Mouse (Mus musculus): ENCODE results near the gene Dnajc15. TPM values are rescaled to one million over a fixed set of nuclear protein-coding genes. Genes with fewer than 3 reads are reported as not detected.

The Dnajc15 gene
- total RNA-seq, 2 experiments from 2014 or later = 36.5 to 36.7 TPM

DNA sequence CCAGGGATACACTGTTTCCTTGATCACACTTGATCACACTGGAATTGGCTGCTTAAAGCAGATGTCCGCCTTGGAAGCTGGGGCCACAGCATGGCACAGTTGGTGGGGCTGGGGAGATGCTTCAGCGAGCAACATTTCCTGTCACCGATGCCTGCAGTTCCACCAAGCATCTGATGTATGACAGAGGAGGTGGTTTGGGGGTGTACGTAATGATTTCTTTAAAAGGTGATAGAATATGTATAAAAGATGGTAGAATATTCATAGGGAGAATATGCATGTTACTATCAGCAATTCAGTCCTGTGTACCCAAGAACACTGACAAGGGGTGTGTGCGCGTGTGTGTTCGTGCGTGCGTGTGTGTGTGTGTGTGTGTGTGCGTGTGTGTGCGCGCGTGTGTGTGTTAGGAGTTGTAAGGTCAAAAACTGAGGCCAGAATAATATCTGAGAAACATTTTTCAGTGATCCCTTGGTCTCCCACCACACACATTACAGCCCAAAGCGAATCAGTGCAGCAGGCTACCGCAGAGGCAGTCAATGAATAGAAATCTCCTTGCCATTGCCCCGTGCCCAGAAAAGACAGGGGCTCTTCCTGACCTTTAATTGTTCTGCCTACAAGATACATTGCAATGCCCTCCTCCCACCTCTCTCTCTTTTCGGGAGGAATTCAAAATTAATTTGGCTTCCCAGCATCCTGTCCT is 73.2 kb downstream of the Dnajc15 start:
- intact Hi-C loops (cut with DNase I) = no loop called here

DNA sequence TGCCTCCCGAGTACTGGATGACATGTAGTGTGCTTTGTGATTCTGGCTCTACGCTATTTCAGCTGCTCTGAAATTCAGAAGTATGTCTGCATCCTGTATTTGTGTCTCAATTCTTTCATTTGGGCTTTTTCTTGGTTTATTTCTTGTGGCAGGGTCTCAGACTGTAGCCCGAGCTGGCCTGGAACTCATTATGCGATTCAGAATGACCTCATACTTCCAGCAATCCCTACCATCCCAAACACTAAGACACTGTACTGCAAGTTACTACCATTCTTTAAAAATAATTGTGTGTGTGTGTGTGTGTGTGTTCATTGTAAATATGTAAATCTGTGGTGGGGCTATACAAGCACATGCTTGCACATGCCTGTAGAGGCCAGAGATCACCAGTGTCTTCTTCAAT is 78.4 kb downstream of the Dnajc15 start:
- intact Hi-C loops (cut with DNase I) = no loop called here
- DNase-seq = no peak

More for the DNA sequence above, 73.2 kb downstream of the Dnajc15 start:
- no peak for DNase-seq

DNA sequence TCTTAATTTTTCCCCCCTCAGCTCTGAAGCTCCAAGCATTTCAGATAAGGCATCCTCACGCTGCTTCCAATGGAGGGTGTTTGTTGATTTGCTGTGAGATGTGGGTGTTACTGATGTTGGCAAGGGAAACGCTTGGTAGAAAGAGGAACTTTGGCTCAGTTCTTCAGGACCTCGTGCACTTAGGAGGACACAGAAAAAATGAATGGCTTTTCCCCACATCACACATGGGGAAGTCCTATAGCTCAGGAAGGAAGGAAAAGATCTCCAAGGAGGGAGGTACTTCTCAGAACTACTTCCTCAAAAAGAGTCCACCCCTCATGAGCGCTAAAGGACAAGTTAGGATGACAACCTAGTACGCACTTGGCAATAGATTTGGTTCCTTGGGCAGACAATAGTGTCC is 79.7 kb downstream of the Dnajc15 start:
- no peak for DNase-seq
- intact Hi-C loops (cut with DNase I) = no loop called here

DNA sequence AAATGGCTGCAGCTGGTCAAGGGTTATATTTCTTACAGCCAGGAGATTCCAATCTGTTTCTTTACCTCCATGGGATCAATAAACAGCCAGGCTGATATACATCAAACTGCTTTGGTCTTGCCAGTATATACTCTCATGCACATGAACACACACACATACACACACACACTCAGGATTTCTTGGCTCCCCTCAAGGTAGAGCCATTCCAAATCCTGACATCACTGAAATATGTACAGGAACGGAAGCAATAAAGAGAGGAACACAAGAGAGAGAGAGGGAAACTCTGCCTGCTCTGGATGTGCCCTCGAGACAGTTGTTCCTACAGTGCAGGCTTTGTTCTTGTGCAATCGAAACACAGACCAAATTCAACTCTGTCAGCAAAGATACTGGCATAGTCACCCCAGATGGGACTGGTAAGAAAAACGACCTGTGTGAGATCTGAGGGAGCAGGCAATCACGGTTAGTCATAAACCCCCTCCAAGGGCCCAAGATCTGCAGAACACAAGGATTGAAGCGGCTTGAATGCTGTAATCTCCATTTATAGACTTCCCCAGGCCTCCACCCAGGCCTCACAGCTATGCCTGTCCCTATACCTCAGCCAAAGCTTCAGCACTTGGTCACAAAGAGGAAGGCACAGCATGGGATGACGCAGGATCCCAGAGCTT is 80.5 kb downstream of the Dnajc15 start:
- intact Hi-C loops (cut with DNase I) = no loop called here
- no peak for DNase-seq

DNA sequence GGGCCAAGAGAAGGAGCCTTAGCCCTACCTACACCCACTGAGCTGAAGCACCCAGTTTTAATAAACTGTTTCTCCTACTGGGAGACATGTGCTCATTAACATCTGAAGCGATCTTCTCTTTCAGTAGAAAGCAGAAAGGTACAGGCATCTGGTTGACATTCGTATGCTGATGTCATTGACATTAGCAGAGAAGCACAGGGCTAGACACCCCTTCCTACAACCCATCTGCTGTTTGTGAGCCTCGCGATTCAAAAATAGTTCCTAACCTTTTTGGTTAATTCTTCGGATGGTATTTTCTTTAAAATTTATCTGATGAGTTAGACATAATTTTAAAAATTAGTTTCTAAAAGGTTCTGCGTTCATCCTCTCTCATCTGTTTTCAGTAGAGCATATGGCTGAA is 81.9 kb downstream of the Dnajc15 start:
- intact Hi-C loops (cut with DNase I) = no loop called here
- no peak for DNase-seq

DNA sequence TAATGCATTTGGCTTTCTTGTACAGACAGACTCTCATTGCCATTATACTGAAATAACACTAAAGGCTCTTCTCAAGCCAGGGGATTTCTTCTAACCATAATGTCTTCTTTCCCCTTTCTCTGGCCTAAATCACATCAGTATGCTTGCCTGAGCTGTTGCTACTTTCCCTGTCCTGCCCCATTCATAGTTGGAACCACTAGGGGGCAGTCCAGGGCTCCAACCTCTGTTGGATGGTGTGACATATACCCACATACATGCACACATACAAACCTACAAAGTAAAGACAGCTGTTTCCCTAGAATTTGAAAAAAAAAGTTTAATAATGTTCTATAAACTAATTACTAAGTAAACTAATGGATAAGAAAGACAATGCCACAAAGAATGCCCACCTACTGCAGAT is 91.7 kb downstream of the Dnajc15 start:
- intact Hi-C loops (cut with DNase I) = no loop called here

DNA sequence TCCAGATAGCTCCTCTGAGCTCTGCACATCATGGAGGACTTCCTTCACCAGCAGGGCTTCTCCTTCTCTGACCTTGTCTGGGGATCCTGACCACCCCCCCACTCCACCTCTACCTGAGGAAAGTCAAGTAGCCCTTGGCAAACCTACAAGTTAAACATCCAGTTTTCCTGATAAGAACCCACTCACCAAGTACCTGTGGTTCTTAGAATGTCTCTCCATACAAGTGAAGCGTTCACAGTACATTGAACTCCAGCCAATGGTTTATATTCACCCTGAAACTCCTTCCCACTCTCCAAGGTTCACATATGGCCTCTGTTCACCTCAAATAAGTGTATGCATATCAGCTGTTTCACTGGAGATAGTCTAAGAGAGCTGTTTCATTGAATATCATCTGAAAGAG is 97.6 kb downstream of the Dnajc15 start:
- DNase-seq = no peak
- intact Hi-C loops (cut with DNase I) = no loop called here

More for the DNA sequence above, 91.7 kb downstream of the Dnajc15 start:
- peak; percentile 23 for DNase-seq

DNA sequence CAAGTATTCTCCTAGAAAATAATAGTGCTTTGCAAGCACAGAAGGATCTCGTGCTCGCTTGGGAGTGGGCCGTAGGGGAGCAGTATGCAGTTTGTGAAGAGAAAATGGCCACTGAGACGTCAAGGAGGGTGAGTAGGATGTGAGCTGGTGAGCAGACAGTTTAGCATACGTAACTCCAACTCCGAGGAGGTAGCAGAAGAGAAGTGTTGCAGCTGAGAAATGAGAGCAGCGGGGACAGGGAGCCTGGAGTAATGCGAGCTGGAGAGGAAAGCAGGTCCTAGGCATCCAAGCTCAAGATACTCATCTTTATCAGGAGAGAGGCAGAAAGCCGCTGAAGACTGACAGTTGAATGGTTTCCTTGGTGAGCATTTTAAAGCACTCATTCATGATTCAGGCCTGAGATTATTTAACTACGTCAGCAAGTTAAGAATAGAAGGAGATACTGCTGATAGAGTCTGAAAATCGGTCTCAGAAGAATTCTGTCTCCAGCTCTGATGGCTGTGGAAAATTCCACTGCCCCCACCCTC is 98.9 kb downstream of the Dnajc15 start:
- DNase-seq = no peak
- intact Hi-C loops (cut with DNase I) = no loop called here

DNA sequence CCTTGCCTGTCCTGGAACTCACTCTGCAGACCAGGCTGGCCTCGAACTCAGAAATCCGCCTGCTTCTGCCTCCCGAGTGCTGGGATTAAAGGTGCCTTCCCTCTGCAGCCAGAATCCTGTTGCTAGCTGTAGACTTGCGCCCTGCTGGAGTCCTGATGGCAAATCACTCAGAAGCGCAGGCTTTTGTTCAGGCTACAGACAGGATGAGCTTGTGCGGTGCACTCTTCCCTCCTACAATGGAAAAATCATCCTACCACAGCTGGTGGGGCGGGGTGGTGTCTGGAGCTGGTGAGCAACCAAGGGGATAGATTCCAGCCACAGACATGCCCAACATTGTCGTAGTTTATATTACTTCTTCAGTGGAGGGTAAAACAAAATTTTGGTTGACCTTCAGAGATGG is 101.6 kb downstream of the Dnajc15 start:
- intact Hi-C loops (cut with DNase I) = no loop called here
- no peak for DNase-seq

DNA sequence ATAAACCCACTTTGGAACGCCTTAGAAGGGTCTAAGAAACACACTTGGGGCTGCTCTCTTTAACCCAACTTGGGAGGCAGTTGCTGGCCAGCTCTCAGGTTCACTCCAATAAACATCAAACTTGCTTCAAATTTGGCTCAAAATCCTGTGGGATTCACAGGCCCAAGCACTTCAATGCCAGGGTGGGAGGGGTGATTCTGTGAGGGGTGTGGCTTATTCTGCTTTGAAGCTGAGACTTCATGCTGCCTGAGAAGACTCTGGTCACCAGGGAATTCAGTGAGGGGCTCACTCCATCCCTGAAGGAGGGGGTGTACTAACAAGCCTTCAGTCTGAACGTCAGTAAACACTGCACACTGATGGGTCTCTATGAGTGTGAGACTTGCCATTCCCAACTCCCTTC is 103.3 kb downstream of the Dnajc15 start:
- no peak for DNase-seq
- intact Hi-C loops (cut with DNase I) = no loop called here

Other genes starting within 250 kb of the Dnajc15 start
- under 1 TPM in 1 of 2 experiments, not detected in 1; 0.24 TPM for gene Epsti1, start 29.1 kb upstream of the Dnajc15 start, total RNA-seq (2021)
- gene Fam216b, start 213.9 kb upstream of the Dnajc15 start, total RNA-seq (2021) = 1 to 10 TPM in 1 of 2 experiments, under 1 TPM in 1; 0.77 to 1.7 TPM

All from left cerebral cortex, postnatal 4 days (tissue).